Mouse (Mus musculus) G1E-ER4 (cell line): ENCODE measurements around the gene Pdzph1. TPM values are rescaled to one million over a fixed set of nuclear protein-coding genes. Genes with fewer than 3 reads are reported as not detected.

ENCODE experiments used
- GATA1 ChIP-seq: IDR thresholded peaks from one replicate; pipeline ENCODE4 v1.8.0; 2012; ENCODE audit warnings: low read length, inconsistent platforms
- polyA plus RNA-seq: library from polyadenylated mRNA; stranded (reverse); fragments of >175 nt; gene quantifications from 2 replicates; pipeline ENCODE4 v1.2.3, GENCODE M21; 2012

Gene Pdzph1
- polyA plus RNA-seq, 1 experiment, result not detected

GRCm38 (mm10) chr17:58873356-58873755 is 117.8 kb downstream of the Pdzph1 start:
- TF ChIP-seq GATA1, result no peak

GRCm38 (mm10) chr17:58870795-58871194 is 120.4 kb downstream of the Pdzph1 start:
- no peak for TF ChIP-seq GATA1

Other genes with a start within 250 kb of the Pdzph1 start
- not detected in 2 replicates for gene Nudt12, start 22.0 kb upstream of the Pdzph1 start, polyA plus RNA-seq